Mouse (Mus musculus) cerebellum, postnatal 10 days (tissue): ENCODE measurements around the gene Rere.

Experiments
- DNase-seq, 2 experiments: peaks; one replicate each; pipeline ENCODE4 v3.0.0; 2021; ENCODE audit warnings: mixed read lengths in 2 of 2

The Rere gene

DNA sequence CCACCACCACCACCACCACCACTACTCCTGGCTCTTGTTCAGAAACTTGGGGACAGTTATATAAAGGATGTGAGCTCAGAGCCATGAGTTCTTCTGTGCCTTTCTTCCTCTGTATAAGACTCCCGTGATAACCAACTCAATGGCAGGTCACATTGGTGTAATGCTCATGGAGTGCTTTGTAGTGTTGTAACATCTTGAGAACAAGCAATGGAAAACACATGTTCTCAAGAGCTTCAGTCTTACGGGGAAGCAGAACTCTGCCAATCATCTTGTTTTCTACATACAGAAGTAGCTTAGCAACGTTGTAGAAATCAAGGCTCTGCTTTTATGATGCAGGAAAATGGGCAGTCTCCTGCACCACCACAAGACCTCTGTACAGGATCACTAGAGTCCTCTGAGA, 107.1 kb downstream of the Rere start:
- no peak for DNase-seq

DNA sequence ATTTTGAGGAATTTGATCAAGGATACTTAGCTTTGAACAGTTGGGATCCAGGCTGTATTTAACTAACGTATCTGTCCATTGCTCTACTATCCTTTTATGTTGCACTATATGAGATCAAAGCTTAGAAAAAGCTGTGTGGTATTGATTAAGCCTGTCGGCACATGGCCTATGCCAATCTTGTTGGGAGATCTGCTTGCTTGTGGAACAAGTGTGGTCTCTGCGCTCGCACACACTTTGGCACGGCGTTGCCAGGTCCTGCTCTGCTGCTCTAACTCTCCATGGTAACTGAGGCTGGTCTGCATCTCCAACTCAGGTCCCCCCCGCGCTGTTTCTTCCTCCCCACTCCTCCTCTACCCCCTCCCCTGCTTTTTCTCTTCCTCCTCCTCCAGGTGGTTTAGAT, 112.2 kb downstream of the Rere start:
- DNase-seq = peak in 1 of 2 experiments; percentile 27

DNA sequence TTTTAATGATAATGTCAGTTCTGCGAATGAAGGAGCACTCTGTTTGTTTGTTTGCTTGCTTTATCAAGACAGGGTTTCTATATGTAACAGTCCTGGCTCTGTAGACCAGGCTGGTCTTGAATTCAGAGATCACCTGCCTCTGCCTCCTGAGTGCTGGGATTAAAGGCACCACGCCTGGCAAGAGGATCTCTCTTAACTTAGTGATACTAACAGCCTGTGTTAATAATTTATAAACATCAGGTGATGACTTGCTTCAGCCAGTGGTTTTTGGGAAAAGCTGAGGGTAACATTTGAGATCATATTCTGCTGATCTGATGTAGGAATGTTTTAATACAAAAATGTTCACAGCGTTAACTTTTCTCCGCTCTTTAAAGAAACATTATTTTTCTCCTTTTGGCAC, 112.6 kb downstream of the Rere start:
- no peak for DNase-seq

DNA sequence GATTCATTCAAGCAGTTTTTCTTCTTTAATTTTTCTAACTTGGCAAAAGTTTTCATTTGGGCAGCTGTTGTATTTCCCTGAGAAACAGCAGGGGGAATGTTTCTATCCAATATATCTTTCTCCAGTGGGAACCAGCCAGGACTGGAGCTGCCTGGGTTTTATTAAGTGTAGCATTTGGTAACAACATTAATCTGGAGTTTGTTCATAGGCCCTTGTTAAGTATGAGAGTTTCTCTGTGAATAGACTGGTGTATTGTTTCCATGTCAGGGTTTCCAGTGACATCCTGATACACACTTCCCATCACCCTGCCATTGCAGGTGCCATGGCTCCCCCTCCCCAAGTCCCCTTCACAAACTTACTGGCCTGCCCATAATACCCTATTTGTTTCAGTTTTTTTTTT, 114.9 kb downstream of the Rere start:
- DNase-seq = no peak

DNA sequence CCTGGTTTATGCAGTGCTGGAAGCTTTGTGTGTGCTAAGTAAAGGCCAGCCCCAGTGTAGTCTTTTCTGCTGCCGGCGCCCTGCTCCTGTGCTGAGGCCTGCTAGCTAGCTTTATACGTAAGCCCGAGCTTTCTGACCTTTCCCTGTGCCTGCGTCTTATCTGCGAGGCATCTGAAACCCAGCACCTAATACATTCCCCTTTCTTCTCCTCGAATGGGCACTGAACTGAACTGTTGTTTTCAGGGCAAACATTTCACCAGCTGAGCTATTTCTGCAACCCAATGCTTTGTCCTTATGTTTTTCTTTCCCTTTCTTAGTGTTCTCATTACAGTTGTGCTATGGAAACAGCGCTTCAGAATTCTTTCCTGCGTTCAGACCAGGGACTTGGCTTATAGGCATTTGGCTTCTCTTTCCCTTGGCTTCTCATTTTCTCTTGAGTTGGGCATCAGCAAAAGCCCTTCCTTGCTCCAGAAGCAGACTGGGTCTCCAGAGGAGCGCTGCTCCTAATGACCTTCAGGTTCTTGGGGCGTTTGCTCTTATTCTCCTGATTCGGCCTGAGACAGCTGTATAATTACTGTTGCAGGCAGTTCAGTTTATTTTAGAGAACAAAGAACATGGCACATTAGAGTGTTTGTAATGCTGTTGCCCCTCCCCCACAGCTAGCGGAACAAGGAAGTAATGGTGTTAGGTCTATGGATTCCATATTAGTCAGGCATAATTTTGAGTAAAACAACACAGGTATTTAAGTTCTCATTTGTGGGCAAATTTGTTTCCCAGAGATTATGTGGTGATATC, 115.6 kb downstream of the Rere start:
- peak; percentile 32 to 34 for DNase-seq

DNA sequence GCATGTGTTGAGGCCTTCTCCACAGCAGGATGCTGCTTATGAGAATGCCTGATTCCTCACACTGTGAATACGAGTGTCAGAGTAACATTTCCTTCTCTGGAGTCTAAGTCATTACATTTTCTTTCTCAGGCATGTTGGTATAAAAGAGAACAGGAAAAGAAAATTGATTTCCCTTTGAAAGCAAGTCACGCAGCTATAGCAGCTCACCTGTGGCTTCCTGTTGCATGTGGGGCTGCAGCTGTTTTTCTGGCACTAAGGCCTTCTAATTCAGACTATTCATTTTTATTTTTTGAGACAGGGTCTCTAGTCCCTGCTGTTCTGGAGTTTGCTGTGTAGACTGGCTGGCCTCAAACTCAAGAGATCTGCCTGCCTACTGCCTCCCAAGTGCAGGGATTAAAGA, 117.6 kb downstream of the Rere start:
- no peak for DNase-seq

DNA sequence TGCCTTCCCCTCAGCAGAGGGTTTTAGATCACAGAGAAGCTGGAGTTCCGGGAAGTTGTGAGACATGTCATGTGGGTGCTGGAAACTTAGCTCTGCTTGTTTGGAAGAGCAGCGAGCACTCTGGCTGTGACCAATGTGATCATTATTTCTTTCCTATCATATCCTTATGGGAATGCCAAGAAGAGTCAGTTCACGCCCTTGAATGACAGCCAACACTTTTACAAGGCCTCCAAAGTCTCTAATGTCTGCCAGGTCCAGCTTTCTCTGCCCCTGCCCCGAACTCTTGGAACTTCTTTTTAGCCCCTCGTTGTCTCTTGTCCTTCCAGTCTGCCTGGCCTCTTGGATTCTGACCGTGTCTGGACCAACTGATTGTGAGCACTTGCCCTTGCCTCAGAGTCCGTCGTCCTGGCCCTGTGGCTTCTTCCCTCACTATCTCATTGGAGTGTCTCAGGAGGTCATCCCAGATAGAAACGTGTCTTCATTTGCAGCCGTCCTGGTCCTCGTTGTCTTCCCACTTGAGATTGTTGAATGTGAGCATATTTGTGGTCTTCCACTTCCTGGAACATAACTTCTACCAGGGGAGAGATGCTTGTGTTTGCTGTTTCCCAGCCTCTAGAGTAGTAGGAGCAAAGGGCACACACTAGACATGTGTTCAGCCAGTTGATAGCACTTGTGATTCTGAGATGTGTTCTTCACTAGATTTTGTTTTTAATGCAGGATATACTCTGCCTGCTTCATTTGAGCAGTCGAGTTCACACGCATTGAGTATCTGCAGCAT, 120.6 kb downstream of the Rere start:
- DNase-seq = peak in 1 of 2 experiments; percentile 27

DNA sequence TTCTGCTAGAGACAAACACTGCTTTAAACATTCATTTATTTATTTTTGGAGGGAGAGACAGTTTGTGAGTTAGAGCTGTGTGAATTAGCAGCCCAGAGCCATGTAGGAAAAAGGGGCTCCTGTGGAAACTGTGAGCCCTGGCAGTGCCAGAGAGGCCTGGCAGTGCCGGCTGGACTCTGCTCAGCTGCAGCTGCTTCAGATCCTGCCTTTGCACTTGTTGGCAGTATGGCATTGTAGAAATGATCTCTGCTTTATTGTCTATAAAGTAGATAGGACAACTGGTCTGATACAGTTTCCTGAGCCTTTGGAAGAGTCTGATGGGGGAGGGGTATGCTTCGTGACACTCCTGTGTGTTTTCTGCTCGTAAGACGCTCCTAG, 121.2 kb downstream of the Rere start:
- DNase-seq = peak; percentile 65 to 73

DNA sequence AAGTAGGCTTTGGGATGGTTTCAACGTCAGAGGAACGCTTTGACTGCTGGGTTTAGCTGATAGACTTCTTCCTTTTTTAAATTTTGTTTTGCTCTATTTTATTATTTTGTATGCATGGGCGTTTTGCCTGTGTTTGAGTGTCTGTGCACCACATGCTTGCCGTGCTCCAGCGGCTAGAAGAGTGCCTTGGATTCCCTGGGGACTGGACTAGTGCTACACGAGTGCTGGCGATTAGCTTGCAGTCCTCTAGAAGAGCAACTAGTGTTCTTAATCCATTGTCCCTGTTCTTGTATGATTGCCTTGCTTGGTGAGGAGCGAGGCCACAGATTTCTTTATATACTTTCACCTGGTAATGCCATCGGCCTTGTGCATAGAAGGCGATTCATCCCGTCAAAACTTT, 122.5 kb downstream of the Rere start:
- DNase-seq = peak; percentile 31 to 34

DNA sequence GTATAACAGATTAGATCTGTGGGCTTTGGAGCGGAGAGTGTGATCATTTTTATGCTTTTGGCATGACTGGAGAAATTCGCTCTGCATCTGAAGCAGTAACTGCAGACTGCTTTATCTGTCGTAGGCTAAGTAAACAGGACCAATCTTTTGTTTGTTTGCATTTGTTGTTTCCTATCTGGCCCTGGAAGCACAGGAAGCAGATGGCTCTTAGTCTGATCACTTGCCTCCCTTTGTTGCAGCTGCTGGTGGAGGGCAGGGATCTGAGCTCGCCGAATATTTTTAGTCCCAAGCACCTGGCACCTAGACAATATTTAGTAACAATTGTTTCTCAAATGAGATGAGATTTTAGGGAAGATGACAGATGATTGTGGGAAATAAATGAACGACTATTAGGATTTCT, 123.1 kb downstream of the Rere start:
- peak; percentile 44 to 51 for DNase-seq

DNA sequence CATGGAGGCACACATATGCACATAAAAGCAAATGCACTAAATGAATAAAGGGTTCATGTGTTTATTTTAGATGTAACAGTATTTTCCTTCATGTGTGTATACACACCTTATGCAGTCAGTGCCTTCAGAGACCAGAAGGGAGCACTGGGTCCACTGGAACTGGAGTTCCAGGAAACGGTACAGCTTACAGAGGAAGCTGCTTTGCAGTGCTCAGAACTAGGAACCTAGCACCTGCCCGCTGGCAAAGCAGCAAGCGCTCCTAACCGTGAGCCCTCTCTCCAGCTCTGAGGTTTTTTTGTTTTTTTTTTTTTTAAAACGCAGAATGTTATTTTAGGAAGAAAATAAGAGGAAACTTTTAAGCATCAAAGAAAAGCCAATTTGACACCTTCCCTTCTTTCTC, 124.3 kb downstream of the Rere start:
- DNase-seq = no peak

DNA sequence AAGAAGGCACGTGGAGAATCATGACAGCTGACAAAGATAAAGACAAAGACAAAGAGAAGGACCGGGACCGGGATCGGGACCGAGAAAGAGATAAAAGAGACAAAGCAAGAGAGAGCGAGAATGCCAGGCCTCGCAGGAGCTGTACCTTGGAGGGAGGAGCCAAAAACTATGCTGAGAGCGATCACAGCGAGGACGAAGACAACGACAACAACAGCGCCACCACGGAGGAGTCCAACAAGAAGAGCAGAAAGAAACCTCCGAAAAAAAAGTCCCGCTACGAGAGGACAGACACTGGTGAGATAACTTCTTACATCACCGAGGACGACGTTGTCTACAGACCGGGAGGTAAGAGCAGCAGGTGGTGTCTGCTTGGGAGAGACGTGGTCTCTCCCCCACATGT, 124.9 kb downstream of the Rere start:
- no peak for DNase-seq

DNA sequence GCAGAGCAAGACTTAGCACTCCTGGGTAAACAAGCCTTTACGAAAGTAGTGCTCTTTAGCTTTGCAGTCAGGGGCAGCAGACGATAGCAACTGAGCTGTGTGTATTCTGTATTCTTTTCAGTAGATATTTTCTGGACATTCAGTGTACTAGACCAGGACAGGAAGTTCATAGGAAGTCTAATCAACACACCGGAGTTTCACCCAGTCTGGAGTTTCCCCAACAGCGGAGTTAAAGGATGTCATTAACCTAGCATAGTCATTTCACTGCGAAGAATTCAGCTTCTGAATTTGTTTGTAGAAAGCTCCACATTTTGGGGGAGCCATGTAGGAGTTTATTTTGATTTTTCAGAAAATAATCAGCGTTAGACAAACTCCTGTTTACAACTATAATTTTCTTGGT, 125.4 kb downstream of the Rere start:
- no peak for DNase-seq

DNA sequence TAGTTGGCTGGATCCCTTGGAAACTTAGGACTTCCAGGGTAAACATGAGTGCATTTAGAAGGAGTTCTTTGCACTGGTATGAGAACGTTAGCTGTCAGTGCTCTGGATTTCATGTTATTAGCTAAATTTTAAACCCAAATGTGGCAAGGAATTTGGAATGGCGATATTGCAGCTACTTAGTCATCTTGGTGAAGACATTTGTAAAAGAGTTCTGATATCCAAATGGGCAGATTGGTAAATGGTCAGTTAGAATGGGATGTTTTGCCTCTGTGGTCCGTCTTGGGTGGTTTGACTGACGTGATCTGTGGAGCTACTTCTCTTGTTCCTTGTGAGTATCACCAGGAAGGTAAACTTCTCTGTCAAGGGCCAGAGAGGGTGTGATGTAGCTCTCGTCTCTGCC, 132.8 kb downstream of the Rere start:
- no peak for DNase-seq

DNA sequence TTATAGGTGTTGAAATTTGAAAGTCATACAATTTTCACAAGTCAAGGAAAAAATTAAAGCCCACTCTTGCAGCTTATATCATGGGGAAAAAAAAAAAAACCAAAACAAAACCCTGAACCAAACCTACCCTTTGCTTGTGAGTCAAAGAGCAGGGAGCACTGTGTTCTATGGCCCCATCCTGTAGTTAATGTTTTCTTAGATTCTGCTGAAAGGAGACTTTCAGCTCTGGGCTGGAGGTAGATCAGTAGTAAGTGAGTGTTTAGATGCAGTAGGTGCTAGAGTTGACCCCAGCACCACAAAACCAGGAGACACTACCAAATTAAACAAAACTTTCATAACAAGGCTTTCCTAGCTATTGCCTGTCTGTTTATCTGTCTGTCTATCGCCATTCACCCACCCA, 133.3 kb downstream of the Rere start:
- no peak for DNase-seq

DNA sequence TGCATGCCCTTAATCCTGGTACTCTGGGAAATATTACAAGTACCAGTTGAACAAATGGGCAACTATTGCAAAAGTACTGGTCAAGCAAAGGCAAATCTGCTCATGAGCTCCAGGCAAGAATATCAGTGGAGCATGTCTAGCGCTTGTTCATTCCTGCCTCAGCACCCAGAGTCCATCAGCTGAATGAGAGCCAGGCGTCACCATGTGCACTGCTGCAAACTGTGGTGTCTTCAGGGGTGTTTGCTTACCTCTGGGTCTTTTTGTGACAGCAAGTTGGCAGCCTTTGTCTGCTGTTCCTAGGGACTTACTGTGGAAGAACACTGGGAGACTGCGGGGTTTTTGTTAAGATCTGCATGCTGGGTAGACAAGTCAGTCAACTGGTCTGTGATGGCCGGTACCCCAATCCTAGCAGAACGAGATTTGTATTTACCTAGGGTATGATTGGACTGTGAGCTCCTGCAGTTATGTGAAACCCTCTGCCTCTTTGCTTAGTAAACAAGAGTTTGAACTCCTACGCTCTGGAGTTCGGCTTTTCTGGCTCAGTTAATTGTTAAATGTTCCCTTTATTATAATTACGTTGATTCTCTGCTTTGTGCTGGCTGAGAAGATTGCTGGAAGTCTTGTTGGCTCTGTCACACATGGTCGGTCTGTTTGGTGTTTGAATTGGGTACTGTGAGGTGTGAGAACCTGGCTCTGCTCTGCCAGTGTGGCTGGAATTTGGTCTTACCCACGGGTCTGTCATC, 134.0 kb downstream of the Rere start:
- no peak for DNase-seq

DNA sequence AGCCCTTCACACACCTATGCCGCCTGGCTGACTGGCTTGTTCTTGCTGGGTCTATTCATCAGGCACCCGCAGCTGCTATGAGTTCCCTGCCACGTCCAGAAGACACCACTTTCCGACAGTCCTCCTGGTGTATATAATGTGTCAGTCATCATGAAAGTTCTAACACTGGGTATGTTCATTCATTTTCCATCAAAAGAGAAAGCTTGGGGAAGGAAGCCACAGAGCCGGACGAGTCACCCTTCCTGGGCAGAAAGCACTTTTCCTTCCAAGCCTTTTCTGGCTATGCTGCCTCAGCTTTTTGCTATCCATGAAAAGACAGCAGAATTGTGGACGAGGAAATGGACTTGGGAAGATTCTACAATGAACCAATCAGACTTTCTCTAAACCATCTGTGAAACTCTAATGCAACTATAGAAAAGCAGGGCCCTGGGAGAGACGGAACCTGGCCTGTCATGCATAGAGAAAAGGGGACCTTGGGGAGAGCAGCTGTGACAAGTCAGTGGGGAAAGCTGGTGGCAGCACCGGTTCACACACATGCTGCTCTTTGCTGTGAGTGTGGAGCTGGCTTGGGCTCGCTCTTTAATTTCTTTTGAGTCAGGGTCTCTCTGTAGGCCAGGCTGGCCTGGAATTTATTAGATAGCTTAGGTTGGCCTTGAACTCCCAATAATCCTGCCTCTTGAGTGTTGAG, 139.3 kb downstream of the Rere start:
- DNase-seq = no peak

DNA sequence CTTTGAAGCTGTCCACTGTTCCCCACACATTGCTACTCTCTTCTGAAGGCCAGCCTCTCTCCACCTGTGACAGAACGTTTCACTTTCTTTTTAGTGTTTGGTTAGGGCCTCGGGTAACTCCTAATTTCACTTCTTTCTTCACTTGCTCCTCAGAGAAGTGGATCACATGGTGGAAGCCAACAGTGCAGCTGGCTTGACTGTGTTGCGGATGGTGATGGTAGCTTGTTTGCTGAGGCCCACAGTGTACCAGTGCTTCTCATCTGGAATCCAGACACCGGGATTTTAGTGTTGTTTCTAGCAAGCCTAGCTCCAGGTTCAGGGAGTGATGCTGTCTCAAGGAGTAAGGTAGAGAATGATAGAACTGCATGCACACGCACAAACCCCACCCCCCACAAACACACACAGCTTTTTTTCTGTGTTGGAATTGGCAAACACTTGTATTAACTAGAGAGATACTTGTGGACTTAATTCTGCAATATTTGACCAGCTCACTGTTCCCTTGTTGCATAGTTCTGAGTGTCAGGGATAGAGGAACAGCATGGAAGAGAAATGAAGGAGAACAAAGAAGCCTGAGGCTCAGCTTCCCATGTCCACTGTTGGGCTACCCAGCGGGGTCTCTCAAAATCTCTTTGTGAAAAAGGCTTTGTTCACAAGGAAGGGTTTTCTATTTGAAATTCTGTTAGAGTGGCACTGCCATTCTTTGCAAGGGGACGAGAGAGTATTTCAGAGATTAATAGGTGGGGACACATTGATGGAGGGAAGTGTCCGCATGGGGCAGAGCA, 144.8 kb downstream of the Rere start:
- DNase-seq = no peak

DNA sequence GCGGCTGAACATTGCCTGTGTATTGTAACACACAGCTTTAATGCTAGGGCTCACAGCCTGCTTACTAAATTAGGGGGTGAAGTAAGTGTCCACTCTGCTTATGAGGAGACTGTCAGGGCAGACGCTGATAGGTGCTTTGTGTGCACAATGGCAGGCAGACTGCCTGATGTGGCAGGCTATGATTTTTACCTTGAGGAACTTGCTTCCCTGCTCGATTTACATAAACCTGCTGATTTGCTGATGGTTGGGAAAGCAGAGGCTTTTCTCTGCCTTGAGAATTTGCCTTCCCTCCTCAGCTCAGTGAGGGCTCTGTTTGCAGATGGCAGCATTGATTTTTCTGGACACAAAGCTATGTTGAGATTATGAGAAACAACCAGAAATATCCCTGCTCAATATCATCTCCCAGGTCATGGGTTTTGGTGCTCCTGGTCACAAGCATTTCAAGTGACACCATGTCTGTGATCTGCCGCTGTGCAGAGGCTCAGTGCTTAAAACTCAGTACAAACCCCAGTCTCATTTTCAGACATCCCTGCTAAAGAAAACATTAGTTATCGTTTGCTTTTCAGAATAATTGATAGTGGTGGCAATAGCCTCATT, 145.5 kb downstream of the Rere start:
- DNase-seq = peak in 1 of 2 experiments; percentile 36

DNA sequence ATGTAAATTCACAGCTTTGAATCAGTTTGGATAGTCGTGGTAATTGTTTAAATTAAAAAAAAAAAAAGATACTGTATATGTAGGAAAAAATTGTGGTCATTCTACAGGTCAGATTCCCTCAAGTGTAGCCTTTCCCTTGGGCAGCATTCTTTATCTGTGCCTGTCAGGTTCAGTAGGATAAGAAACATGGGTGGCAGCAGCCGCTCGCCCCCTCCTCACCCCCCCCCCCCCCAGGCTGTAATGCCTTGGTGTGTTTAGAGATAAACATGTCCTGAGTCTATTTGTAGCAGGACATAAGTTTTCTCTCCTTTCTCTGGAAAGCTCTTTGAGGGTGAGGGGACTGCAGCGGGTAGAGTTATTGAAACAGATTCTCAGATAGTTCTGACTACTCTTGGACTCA, 147.3 kb downstream of the Rere start:
- DNase-seq = no peak

DNA sequence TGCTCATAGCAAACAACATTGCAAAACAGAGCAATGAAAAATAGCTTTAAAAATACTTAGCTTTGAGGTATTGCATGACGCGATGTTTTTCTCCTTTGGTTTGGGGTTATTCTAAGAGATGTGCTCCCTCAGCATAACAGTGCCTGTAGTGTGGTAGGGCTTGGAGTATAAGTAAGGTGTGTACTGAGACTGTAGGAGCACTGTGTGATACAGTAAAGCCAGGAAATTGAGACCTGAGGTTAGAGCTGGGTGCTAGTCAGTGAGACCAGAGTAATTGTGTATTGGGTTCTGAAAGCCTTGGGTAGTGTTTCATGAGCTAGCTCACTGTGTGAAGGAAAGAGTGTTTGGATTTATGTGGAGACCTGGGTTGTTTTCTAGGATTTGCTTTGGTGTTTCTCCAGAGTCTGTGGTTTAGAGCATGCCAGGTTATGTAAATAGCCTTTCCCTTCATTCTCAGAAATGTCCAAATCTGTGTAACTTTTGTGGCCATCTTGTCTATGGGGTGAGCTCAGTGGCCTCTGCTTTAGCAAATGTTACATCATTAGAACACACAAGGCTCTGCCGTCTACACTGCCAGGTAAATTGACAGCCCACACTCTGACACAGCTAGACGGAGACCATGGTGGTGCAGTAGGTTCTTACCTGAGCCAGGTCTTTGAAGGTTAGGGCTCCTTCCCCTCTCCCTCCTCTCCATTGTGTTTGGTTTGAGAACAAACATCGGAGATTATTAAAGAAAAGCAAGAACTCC, 152.6 kb downstream of the Rere start:
- DNase-seq = no peak
